Mouse (Mus musculus) left cerebral cortex, adult 6 months (tissue): Measurements from ENCODE around the gene Adamts18. TPM values are rescaled to one million over a fixed set of nuclear protein-coding genes. Genes with fewer than 3 reads are reported as not detected.

Experiments used
- long read RNA-seq, 2 experiments: library from polyadenylated mRNA; unstranded; transcript quantifications; one replicate each; pipeline ENCODE4 v2.0.0; 2019 to 2020
- polyA plus RNA-seq: library from polyadenylated mRNA; unstranded; fragments of <200 nt; fragmentation: Nextera tagmentation; gene quantifications from 2 replicates; pipeline ENCODE4 v1.2.3, GENCODE M21; 2021

Gene Adamts18
- 0.24 and 0.33 TPM in 2 replicates for polyA plus RNA-seq
- long read RNA-seq, experiment 1, partial matches to known transcripts, result 0 of 4 reads
- long read RNA-seq, experiment 1, other reads (novel, unspliced or antisense), result 4 of 4 reads
- long read RNA-seq, experiment 2, result 0 reads

GRCm38 (mm10) chr8:113848653-113849135 is at the start of gene Adamts18:
Gene Adamts18, minus strand, starts transcription at chr8:113848738.

Other genes with a start within 250 kb of the Adamts18 start
- 8.2 and 8.3 TPM in 2 replicates for gene Mon1b, start 213.2 kb downstream of the Adamts18 start, polyA plus RNA-seq
- gene Syce1l, start 205.5 kb downstream of the Adamts18 start, polyA plus RNA-seq, result not detected in 2 replicates